9 mouse cellular contexts compared by ENCODE assay signal in the genomic region with DNA sequence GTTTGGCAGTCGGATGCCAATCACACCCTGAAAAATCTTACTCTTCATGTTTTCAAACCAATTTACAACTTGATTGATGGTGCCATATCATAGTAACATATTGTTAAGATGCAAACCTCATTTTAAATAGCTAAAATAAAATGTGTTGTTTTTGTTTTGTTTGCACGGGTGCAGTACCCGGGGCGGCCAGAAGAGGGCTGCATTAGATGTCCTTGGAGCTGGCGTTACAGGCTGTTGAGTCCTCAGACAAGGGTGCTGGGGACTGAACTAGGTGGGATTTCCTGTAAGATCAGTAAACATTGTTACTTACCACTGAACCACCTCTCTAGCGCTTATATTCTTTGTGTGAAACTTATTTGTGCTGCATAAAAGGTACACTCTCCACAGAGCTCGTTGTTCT.
DNase-seq lines count a peak whose midpoint lies in the region; ATAC-seq and TF ChIP-seq lines count a peak whose summit lies in the region.
"Had no signal": no experiment of that assay in that cellular context is flagged by ENCODE, and none has a peak within 500 bp of the region (broad histone marks: within the 10 kb centered on the region; RNA-seq: fewer than 3 reads in every experiment).

No protein-coding gene starts in this region.

- H3K27ac ChIP-seq in layer of hippocampus, adult 2 months: no peak overlapping the region
- no peak overlapping the region for H3K27ac ChIP-seq in midbrain, postnatal 0 days (ENCODE audit: low read depth, low read length)
- H3K27ac ChIP-seq: neural tube, embryonic 12.5 days had no signal

- peaks cover 51% of the 10 kb centered on the region for H3K27me3 ChIP-seq in Patski
- peaks cover 16% of the 10 kb centered on the region for H3K27me3 ChIP-seq in midbrain, postnatal 0 days (ENCODE audit: insufficient read depth, low read length)

- POLR2A ChIA-PET in Patski (lab: Charles Lee): no interaction called here

- no peak overlapping the region for H3K9ac ChIP-seq in midbrain, postnatal 0 days (replicated peaks; ENCODE audit: low read length, poor library complexity, severe bottlenecking)
- H3K9ac ChIP-seq: neural tube, embryonic 12.5 days had no signal

- no peaks in the 10 kb centered on the region for H3K4me1 ChIP-seq in midbrain, postnatal 0 days (ENCODE audit: insufficient read depth, low read length)

- H3K9me3 ChIP-seq in midbrain, postnatal 0 days (ENCODE audit: low read length): no peaks in the 10 kb centered on the region
- H3K9me3 ChIP-seq: neural tube, embryonic 12.5 days had no signal

- DNase-seq in adrenal gland, postnatal 10 days: peak; percentile 51
- no peak for DNase-seq in adrenal gland, postnatal 4 days (ENCODE audit: low spot score in 2 of 2)
- peak in 1 of 2 experiments; percentile 29 for DNase-seq in layer of hippocampus, adult 2 months (ENCODE audit: low spot score in 2 of 2)
- no peak for DNase-seq in layer of hippocampus, adult 8-10 months (ENCODE audit: low spot score in 2 of 2)
- no peak for DNase-seq in Patski (ENCODE audit: low read depth, low spot score)
- DNase-seq in midbrain, postnatal 0 days (ENCODE audit: low spot score): no peak
- no peak for DNase-seq in left cerebral cortex, adult 9 months (ENCODE audit: low spot score in 2 of 2)

- WGBS in midbrain, postnatal 0 days: 30% methylated on average over 7 of the region's 7 CpGs

- no peak overlapping the region for H3K4me3 ChIP-seq in layer of hippocampus, adult 2 months
- H3K4me3 ChIP-seq in midbrain, postnatal 0 days (ENCODE audit: low read depth, low read length): no peak overlapping the region
- H3K4me3 ChIP-seq: neural tube, embryonic 12.5 days had no signal

- TF ChIP-seq CTCF in layer of hippocampus, adult 2 months (conservative IDR thresholded peaks at IDR 0.05): peak; percentile 86
- peak; percentile 90 for TF ChIP-seq CTCF in Patski (IDR thresholded peaks at IDR 0.05)
- TF ChIP-seq CTCF in midbrain, postnatal 0 days (IDR thresholded peaks at IDR 0.05): peak; percentile 70

- H3K36me3 ChIP-seq in midbrain, postnatal 0 days (ENCODE audit: insufficient read depth, low read length): no peaks in the 10 kb centered on the region
- H3K36me3 ChIP-seq: neural tube, embryonic 12.5 days had no signal

- H3K4me2 ChIP-seq in midbrain, postnatal 0 days (ENCODE audit: low read depth, low read length, poor library complexity, severe bottlenecking): no peak overlapping the region
- H3K4me2 ChIP-seq: neural tube, embryonic 12.5 days had no signal

- in situ Hi-C loops in Patski (cut with MboI; ENCODE audit: low pct_unique_long_range_greater_than_20kb): loop anchor here (25.0 kb wide), 1 partner anchor 554 kb away; no protein-coding TSS in a partner anchor

- CTCF ChIA-PET in Patski (lab: Charles Lee): interaction anchor here (0.9 to 2.5 kb wide), 14 partner anchors 8 to 95 kb away, joined by 3 to 21 read pairs (median 8); no protein-coding TSS in a partner anchor

- no peak for ATAC-seq in Patski
- ATAC-seq in erythroblast, adult 5-6 weeks (replicated peaks; ENCODE audit: low FRiP score, poor library complexity, severe bottlenecking): peak; percentile 60
- ATAC-seq in midbrain, postnatal 0 days (ENCODE audit: low FRiP score): no peak
